Mouse (Mus musculus): Measurements from ENCODE around the gene Rnaseh1. TPM values are rescaled to one million over a fixed set of nuclear protein-coding genes. Genes with fewer than 3 reads are reported as not detected.

Rnaseh1 gene
- polyA plus RNA-seq, 1 experiment = 18.7 TPM

- no peak overlapping the region for H3K27ac ChIP-seq (ENCODE audit: insufficient read depth, low read length)
- TF ChIP-seq POLR2A (IDR thresholded peaks at IDR 0.05; ENCODE audit: extremely low read depth, insufficient read depth, low read length) = no peak
- TF ChIP-seq CTCF (IDR thresholded peaks at IDR 0.05; ENCODE audit: extremely low read depth, insufficient read depth, low read length) = no peak
- H3K4me3 ChIP-seq (ENCODE audit: insufficient read depth, low read length) = no peak overlapping the region
- H3K4me1 ChIP-seq (ENCODE audit: control insufficient read depth, insufficient read depth, low read length) = peaks cover 5% of the 10 kb centered on the region
Measured at GRCm38 (mm10) chr12:28638778-28639177, 10.6 kb upstream of the Rnaseh1 start.

DNA sequence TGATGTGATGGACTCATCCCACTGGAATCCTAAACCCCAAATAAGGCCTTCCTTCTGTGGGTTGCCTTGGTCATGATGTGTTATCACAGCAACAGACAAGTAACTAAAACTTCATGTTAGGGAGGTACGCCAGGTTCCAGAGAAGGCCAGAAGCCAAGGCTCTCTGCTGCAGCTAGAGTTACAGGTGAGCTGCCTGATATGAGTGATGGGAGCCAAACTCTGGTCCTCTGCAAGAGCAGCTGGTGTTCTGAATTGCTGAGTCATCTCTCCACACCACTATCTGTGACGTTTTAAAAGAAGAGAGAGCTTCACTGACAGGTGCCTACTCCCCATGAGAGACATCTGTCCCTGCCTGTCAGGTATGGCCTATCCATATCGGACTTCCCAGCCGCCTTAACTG is 13.2 kb downstream of the Rnaseh1 start:
- TF ChIP-seq POLR2A (IDR thresholded peaks at IDR 0.05; ENCODE audit: extremely low read depth, insufficient read depth, low read length) (no peak), CTCF (IDR thresholded peaks at IDR 0.05; ENCODE audit: extremely low read depth, insufficient read depth, low read length) (no peak)
- no peak overlapping the region for H3K4me3 ChIP-seq (ENCODE audit: insufficient read depth, low read length)
- H3K4me1 ChIP-seq (ENCODE audit: control insufficient read depth, insufficient read depth, low read length) = no peaks in the 10 kb centered on the region
- H3K27ac ChIP-seq (ENCODE audit: insufficient read depth, low read length) = no peak overlapping the region

DNA sequence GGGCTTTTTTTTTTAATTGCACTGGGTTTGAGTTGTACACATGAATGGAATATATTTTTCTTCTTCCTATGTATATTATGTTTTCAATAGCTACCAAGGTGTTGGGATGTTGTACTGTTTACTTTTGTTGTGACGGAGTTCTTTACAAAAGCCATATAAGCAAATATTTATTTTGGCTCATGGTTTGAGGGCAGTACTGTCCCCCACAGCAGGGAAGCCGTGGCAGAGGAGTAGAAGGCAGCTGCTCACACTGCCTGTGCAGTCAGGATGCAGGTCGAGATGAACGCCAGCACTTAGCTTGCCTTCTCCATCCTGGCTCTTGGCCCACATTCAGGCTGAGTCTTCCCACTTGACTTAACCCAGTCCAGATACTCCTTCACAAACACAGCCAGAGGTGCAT is 17.3 kb downstream of the Rnaseh1 start:
- Histone ChIP-seq H3K4me1 (ENCODE audit: control insufficient read depth, insufficient read depth, low read length) (no peaks in the 10 kb centered on the region), H3K4me3 (ENCODE audit: insufficient read depth, low read length) (no peak overlapping the region), H3K27ac (ENCODE audit: insufficient read depth, low read length) (no peak overlapping the region)
- TF ChIP-seq POLR2A (IDR thresholded peaks at IDR 0.05; ENCODE audit: extremely low read depth, insufficient read depth, low read length) (no peak), CTCF (IDR thresholded peaks at IDR 0.05; ENCODE audit: extremely low read depth, insufficient read depth, low read length) (no peak)

DNA sequence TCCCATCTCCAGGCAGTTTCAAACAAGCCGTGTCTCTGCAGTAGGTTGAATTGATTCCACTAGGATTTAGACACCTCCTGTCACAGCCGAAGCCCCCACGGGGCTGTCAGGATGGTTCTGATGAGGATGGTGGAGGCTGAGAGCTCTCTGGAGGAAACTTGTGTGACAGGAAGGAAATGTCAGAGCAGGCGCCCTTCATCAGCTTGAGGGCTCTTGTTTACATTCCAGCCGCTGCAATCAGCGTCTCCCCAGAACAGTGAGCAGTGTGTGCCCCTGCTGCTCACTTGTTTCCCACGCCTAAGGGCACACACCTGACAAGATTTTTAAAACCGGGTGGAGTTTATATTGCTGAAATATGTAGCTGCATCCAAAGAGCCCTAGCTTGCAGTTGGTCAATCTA is 17.9 kb downstream of the Rnaseh1 start:
- H3K27ac ChIP-seq (ENCODE audit: insufficient read depth, low read length) = no peak overlapping the region
- H3K4me1 ChIP-seq (ENCODE audit: control insufficient read depth, insufficient read depth, low read length) = no peaks in the 10 kb centered on the region
- TF ChIP-seq CTCF (IDR thresholded peaks at IDR 0.05; ENCODE audit: extremely low read depth, insufficient read depth, low read length) = no peak
- no peak for TF ChIP-seq POLR2A (IDR thresholded peaks at IDR 0.05; ENCODE audit: extremely low read depth, insufficient read depth, low read length)
- H3K4me3 ChIP-seq (ENCODE audit: insufficient read depth, low read length) = no peak overlapping the region

GRCm38 (mm10) chr12:28674038-28674720 is 24.8 kb downstream of the Rnaseh1 start:
- Histone ChIP-seq H3K4me1 (ENCODE audit: control insufficient read depth, insufficient read depth, low read length) (peaks cover 4% of the 10 kb centered on the region), H3K4me3 (ENCODE audit: insufficient read depth, low read length) (no peak overlapping the region), H3K27ac (ENCODE audit: insufficient read depth, low read length) (0 out of 2 replicates have a peak overlapping the region, but pooled peaks have one; percentile 85)
- TF ChIP-seq CTCF (IDR thresholded peaks at IDR 0.05; ENCODE audit: extremely low read depth, insufficient read depth, low read length) (no peak), POLR2A (IDR thresholded peaks at IDR 0.05; ENCODE audit: extremely low read depth, insufficient read depth, low read length) (no peak)

GRCm38 (mm10) chr12:28675121-28675924 is 25.9 kb downstream of the Rnaseh1 start, which contains the start of gene Adi1:
TSS of gene Adi1 (plus strand) at chr12:28675231.
- Histone ChIP-seq H3K4me3 (ENCODE audit: insufficient read depth, low read length) (peak within 1 kb of the TSS; percentile 67), H3K27ac (ENCODE audit: insufficient read depth, low read length) (peak within 1 kb of the TSS; percentile 85), H3K4me1 (ENCODE audit: control insufficient read depth, insufficient read depth, low read length) (peaks cover 4% of the 10 kb centered on the region)
- TF ChIP-seq POLR2A (IDR thresholded peaks at IDR 0.05; ENCODE audit: extremely low read depth, insufficient read depth, low read length) (peak; percentile 63), CTCF (IDR thresholded peaks at IDR 0.05; ENCODE audit: extremely low read depth, insufficient read depth, low read length) (no peak)

- peak overlapping the region; percentile 67 for H3K4me3 ChIP-seq (ENCODE audit: insufficient read depth, low read length)
- H3K4me1 ChIP-seq (ENCODE audit: control insufficient read depth, insufficient read depth, low read length) = peaks cover 4% of the 10 kb centered on the region
- peak overlapping the region; percentile 84 for H3K27ac ChIP-seq (ENCODE audit: insufficient read depth, low read length)
- TF ChIP-seq POLR2A (IDR thresholded peaks at IDR 0.05; ENCODE audit: extremely low read depth, insufficient read depth, low read length) (no peak), CTCF (IDR thresholded peaks at IDR 0.05; ENCODE audit: extremely low read depth, insufficient read depth, low read length) (no peak)
Measured at GRCm38 (mm10) chr12:28675925-28676209, 26.5 kb downstream of the Rnaseh1 start.

DNA sequence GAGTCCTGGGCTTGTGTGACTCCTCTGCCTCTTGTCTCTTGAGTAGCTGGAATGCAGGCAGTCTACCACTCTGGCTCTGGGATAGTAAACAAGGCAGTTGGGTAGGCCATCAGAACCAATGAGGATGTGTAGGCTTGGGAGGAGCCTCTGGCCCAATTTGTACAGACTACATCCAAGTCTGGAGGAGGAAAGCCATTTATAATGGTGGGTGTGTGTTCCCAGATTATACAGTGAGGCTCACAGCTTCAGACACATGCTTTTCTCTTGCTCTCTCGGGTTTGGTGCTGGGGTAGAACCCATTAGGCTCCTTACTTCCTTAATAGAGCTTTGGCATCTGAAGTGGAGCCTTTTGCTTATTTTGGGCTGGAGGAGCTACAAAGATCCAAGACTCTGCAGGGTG is 35.3 kb downstream of the Rnaseh1 start:
- Histone ChIP-seq H3K4me3 (ENCODE audit: insufficient read depth, low read length) (no peak overlapping the region), H3K27ac (ENCODE audit: insufficient read depth, low read length) (peak overlapping the region; percentile 21; the same call in 1 of the 2 replicates), H3K4me1 (ENCODE audit: control insufficient read depth, insufficient read depth, low read length) (peaks cover 8% of the 10 kb centered on the region; the same call in 1 of the 2 replicates)
- no peak for TF ChIP-seq CTCF (IDR thresholded peaks at IDR 0.05; ENCODE audit: extremely low read depth, insufficient read depth, low read length)
- no peak for TF ChIP-seq POLR2A (IDR thresholded peaks at IDR 0.05; ENCODE audit: extremely low read depth, insufficient read depth, low read length)

- Histone ChIP-seq H3K27ac (ENCODE audit: insufficient read depth, low read length) (no peak overlapping the region; the same call in 1 of the 2 replicates), H3K4me3 (ENCODE audit: insufficient read depth, low read length) (no peak overlapping the region), H3K4me1 (ENCODE audit: control insufficient read depth, insufficient read depth, low read length) (peaks cover 8% of the 10 kb centered on the region; the same call in 1 of the 2 replicates)
- no peak for TF ChIP-seq POLR2A (IDR thresholded peaks at IDR 0.05; ENCODE audit: extremely low read depth, insufficient read depth, low read length)
- no peak for TF ChIP-seq CTCF (IDR thresholded peaks at IDR 0.05; ENCODE audit: extremely low read depth, insufficient read depth, low read length)
Measured at GRCm38 (mm10) chr12:28685771-28686170, 36.4 kb downstream of the Rnaseh1 start.

Measured in cortical plate, adult 2 months (tissue).